Mouse (Mus musculus): ENCODE measurements at regions not wholly inside any gene's neighbourhood (a gene's known extent, or its start where the extent isn't known, plus 50 kb on each side); places are given as distances from the start of the nearest gene placed in this dataset.

DNA sequence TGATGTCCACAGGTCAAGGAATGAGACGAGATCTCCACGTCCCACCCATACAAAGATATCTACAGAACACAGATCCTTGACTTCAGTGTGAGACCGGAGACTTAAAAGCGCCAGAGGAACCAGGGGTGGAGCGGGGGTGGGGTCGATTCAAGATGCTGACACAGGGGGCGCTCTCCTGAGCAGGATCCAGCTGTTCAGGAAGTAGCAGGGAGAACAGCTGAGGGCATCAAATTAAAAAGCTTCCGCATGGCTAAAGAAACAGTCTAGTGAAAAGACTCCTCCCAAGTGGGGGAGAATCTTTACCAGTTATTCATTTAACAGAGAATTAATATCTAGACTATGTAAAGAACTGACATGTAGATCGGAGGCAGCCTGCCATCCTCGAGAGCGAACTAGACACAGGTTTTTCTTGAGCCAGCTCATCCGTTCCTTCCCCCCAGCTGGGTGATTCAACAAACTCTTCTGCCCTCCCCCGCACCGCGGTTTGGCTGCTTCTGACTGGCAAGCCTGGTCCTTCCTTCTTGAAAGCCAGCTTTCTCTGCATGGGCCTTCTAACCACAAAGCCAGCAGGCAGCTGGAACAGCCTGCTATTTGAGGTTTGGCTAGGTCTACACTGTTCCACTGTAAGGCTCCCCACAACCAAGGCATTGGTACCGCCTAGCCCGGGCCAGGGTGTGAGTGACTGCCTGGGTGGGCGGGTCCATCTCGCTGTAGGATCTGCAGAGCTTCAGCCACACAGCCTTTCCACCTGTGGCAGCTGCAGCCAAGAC, 218.6 kb downstream of the Uaca start:
- TF ChIP-seq CTCF (conservative IDR thresholded peaks at IDR 0.05 in 1 of 2, IDR thresholded peaks at IDR 0.05 in 1 of 2; ENCODE audit: low read depth in 2 of 2, low read length in 2 of 2) (peak; percentile 24 to 40; a peak in 2 of 4 replicates), CHD2 (IDR thresholded peaks at IDR 0.05; ENCODE audit: low read length) (no peak)
